Mouse (Mus musculus) lung, adult 2 months (tissue): ENCODE results near the gene Cd5l.

Source experiments
- CTCF ChIP-seq: fragments of 200-500 bp; IDR thresholded peaks from 2 replicates; pipeline ENCODE4 v1.5.1; 2011; ENCODE audit warnings: mild to moderate bottlenecking, low read length, control low read depth; ENCODE audit not compliant: insufficient read depth
- POLR2A ChIP-seq: fragments of 200-500 bp; IDR thresholded peaks from 2 replicates; pipeline ENCODE4 v1.6.1; 2011; ENCODE audit warnings: low read depth, mild to moderate bottlenecking, control low read depth, low read length, borderline replicate concordance; ENCODE audit errors: extremely low read depth

DNA sequence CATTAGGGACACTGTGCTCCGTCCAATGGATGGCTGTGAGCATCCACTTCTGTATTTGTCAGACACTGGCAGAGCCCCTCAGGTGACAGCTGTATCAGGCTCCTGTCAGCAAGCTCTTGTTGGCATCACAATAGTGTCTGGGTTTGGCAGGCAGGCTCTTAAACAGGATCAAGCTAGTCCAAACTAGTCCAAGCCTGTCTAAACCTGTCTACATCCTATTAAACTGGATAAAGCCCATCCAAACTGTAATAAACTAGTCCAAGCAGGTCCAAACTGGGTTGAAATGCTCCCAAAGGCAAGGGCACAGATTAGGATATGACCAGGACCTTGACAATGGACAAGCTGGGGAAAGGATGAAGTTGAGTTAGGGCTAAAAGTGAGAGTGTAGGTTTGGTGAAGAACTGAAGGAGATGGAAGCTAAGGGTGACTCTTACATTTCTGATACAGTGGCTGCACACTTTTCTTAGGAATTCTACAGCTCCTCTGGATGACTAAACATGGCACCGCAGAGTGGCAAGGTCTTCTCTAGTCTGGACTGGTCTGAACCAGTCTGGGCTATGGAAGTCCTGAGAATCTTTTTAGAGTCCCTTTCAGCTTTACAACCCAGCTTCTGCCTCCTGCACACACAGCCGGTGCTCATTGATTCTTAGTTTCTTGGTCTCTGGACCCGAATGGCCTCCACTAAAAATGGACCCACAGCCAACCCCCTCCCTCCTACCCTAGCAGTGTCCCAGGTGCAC is 51.7 kb downstream of the Cd5l start:
- TF ChIP-seq CTCF (no peak), POLR2A (no peak)
